Mouse (Mus musculus) CH12.LX (cell line): ENCODE measurements around the gene Cdkl3. TPM values are rescaled to one million over a fixed set of nuclear protein-coding genes. Genes with fewer than 3 reads are reported as not detected.
A peak's percentile ranks its signal among the peaks of the same experiment; 100 is the strongest.

Experiments used
- DNase-seq: peaks from one replicate; pipeline ENCODE4 v3.0.0-alpha.2; 2013; ENCODE audit errors: extremely low read depth
- H3K27ac ChIP-seq: 2 replicates; pipeline ENCODE4 v1.5.1; 2012; ENCODE audit warnings: low read depth, mild to moderate bottlenecking, control low read depth, moderate library complexity; ENCODE audit not compliant: insufficient read depth
- H3K27me3 ChIP-seq: replicated peaks from 2 replicates; pipeline ENCODE3; 2012; ENCODE audit warnings: inconsistent platforms
- H3K36me3 ChIP-seq, 2 experiments: replicated peaks in 1 of 2; 2 replicates each; pipeline versions ENCODE3 to v1.6.1; 2012; ENCODE audit warnings: inconsistent platforms in 1 of 2, low read length in 1 of 2, mild to moderate bottlenecking in 1 of 2, mixed read lengths in 1 of 2, moderate library complexity in 1 of 2; ENCODE audit not compliant: control insufficient read depth in 1 of 2, insufficient read depth in 1 of 2
- H3K4me1 ChIP-seq, 2 experiments: 2 replicates each; pipeline ENCODE4 v1.6.1; 2012; ENCODE audit warnings: inconsistent platforms in 1 of 2, moderate library complexity in 1 of 2; ENCODE audit not compliant: insufficient read depth in 2 of 2, control insufficient read depth in 1 of 2
- H3K4me2 ChIP-seq: 2 replicates; pipeline ENCODE4 v1.6.1; 2012; ENCODE audit warnings: low read depth, mild to moderate bottlenecking, control low read depth; ENCODE audit not compliant: poor library complexity, insufficient read depth, severe bottlenecking
- H3K4me3 ChIP-seq, 3 experiments: fragments of 150-350 bp in 1 of 3; sonication (generic) in 1 of 3; replicated peaks in 1 of 3; 2 replicates each; pipeline versions ENCODE3 to v1.5.1; 2011 to 2012; ENCODE audit warnings: low read depth in 2 of 3, low read length in 2 of 3, mild to moderate bottlenecking in 2 of 3, moderate library complexity in 2 of 3, control low read depth in 1 of 3, improper control_type of control experiment in 1 of 3, inconsistent platforms in 1 of 3, mixed read lengths in 1 of 3; ENCODE audit not compliant: poor library complexity in 1 of 3
- H3K79me2 ChIP-seq: replicated peaks from 2 replicates; pipeline ENCODE4 v1.6.1; 2012; ENCODE audit warnings: mild to moderate bottlenecking, moderate library complexity; ENCODE audit not compliant: control insufficient read depth, poor library complexity, insufficient read depth, severe bottlenecking; ENCODE audit errors: extremely low read depth
- H3K9ac ChIP-seq: 2 replicates; pipeline ENCODE4 v1.6.1; 2012; ENCODE audit warnings: low read depth, mild to moderate bottlenecking, control low read depth, moderate library complexity; ENCODE audit not compliant: insufficient read depth
- H3K9me3 ChIP-seq: replicated peaks from 2 replicates; pipeline ENCODE3; 2012; ENCODE audit warnings: low read length, inconsistent platforms, mixed read lengths
- BHLHE40 ChIP-seq: IDR thresholded peaks from 2 replicates; pipeline ENCODE4 v1.6.1; 2011; ENCODE audit warnings: mild to moderate bottlenecking, low read depth, low read length, improper control_type of control experiment
- CHD1 ChIP-seq: IDR thresholded peaks from 2 replicates; pipeline ENCODE4 v1.6.1; 2012; ENCODE audit warnings: low read depth, low read length, improper control_type of control experiment, inconsistent platforms
- CHD2 ChIP-seq: IDR thresholded peaks from 2 replicates; pipeline ENCODE4 v1.6.1; 2011; ENCODE audit warnings: low read length, improper control_type of control experiment
- CTCF ChIP-seq, 2 experiments: IDR thresholded peaks in 1 of 2; conservative IDR thresholded peaks in 1 of 2; 2 replicates each; pipeline ENCODE4 v1.5.1; 2011 to 2012; ENCODE audit warnings: low read depth in 2 of 2, low read length in 2 of 2, improper control_type of control experiment in 1 of 2, inconsistent platforms in 1 of 2, mild to moderate bottlenecking in 1 of 2, moderate library complexity in 1 of 2
- E2F4 ChIP-seq: IDR thresholded peaks from 2 replicates; pipeline ENCODE4 v1.6.1; 2011; ENCODE audit warnings: low read depth, low read length, improper control_type of control experiment; ENCODE audit not compliant: insufficient replicate concordance
- EP300 ChIP-seq: IDR thresholded peaks from 2 replicates; pipeline ENCODE4 v1.6.1; 2011; ENCODE audit warnings: low read length, improper control_type of control experiment
- ETS1 ChIP-seq: conservative IDR thresholded peaks from 2 replicates; pipeline ENCODE4 v1.6.1; 2012; ENCODE audit warnings: low read depth, mild to moderate bottlenecking, inconsistent platforms, low read length, improper control_type of control experiment, moderate library complexity
- GABPA ChIP-seq: IDR thresholded peaks from 2 replicates; pipeline ENCODE4 v1.6.1; 2012; ENCODE audit warnings: low read depth, low read length, improper control_type of control experiment, inconsistent platforms; ENCODE audit not compliant: insufficient replicate concordance
- JUN ChIP-seq: IDR thresholded peaks from 2 replicates; pipeline ENCODE4 v1.6.1; 2011; ENCODE audit warnings: low read depth, mild to moderate bottlenecking, low read length, improper control_type of control experiment, moderate library complexity; ENCODE audit not compliant: insufficient read depth
- JUND ChIP-seq: conservative IDR thresholded peaks from 2 replicates; pipeline ENCODE4 v1.6.1; 2011; ENCODE audit warnings: low read depth, low read length, improper control_type of control experiment
- KAT2A ChIP-seq: IDR thresholded peaks from 2 replicates; pipeline ENCODE4 v1.6.1; 2012; ENCODE audit warnings: low read length, improper control_type of control experiment, inconsistent platforms; ENCODE audit not compliant: insufficient replicate concordance
- MEF2A ChIP-seq: IDR thresholded peaks from 2 replicates; pipeline ENCODE4 v1.6.1; 2014; ENCODE audit warnings: low read depth, mild to moderate bottlenecking, inconsistent platforms, low read length, improper control_type of control experiment, borderline replicate concordance
- MXI1 ChIP-seq: IDR thresholded peaks from 2 replicates; pipeline ENCODE4 v1.6.1; 2011; ENCODE audit warnings: mild to moderate bottlenecking, low read depth, low read length, improper control_type of control experiment
- MYC ChIP-seq: IDR thresholded peaks from 2 replicates; pipeline ENCODE4 v1.6.1; 2011; ENCODE audit warnings: low read depth, mild to moderate bottlenecking, improper control_type of control experiment, low read length
- NELFE ChIP-seq: IDR thresholded peaks from 2 replicates; pipeline ENCODE4 v1.6.1; 2011; ENCODE audit warnings: low read depth, low read length, improper control_type of control experiment
- PAX5 ChIP-seq: IDR thresholded peaks from 2 replicates; pipeline ENCODE4 v1.6.1; 2012; ENCODE audit warnings: low read length, inconsistent platforms, mixed read lengths
- RAD21 ChIP-seq: IDR thresholded peaks from 2 replicates; pipeline ENCODE4 v1.6.1; 2011; ENCODE audit warnings: low read depth, mild to moderate bottlenecking, low read length, improper control_type of control experiment, moderate library complexity
- RCOR1 ChIP-seq: conservative IDR thresholded peaks from 2 replicates; pipeline ENCODE4 v1.6.1; 2012; ENCODE audit warnings: low read depth, mild to moderate bottlenecking, inconsistent platforms, low read length, improper control_type of control experiment
- SIN3A ChIP-seq: IDR thresholded peaks from 2 replicates; pipeline ENCODE4 v1.6.1; 2012; ENCODE audit warnings: low read length, improper control_type of control experiment, inconsistent platforms
- SMC3 ChIP-seq: IDR thresholded peaks from 2 replicates; pipeline ENCODE4 v1.6.1; 2011; ENCODE audit warnings: low read depth, low read length, improper control_type of control experiment
- TBP ChIP-seq: conservative IDR thresholded peaks from 2 replicates; pipeline ENCODE4 v1.6.1; 2011; ENCODE audit warnings: low read depth, low read length, improper control_type of control experiment
- TCF12 ChIP-seq: IDR thresholded peaks from 2 replicates; pipeline ENCODE4 v1.6.1; 2014; ENCODE audit warnings: low read depth, mild to moderate bottlenecking, inconsistent platforms, low read length, improper control_type of control experiment
- UBTF ChIP-seq: IDR thresholded peaks from 2 replicates; pipeline ENCODE4 v1.6.1; 2012; ENCODE audit warnings: low read depth, mild to moderate bottlenecking, inconsistent platforms, low read length, improper control_type of control experiment, moderate library complexity
- USF1 ChIP-seq: IDR thresholded peaks from 2 replicates; pipeline ENCODE4 v1.6.1; 2014; ENCODE audit warnings: low read depth, mild to moderate bottlenecking, inconsistent platforms, low read length, improper control_type of control experiment
- ZKSCAN1 ChIP-seq: IDR thresholded peaks from 2 replicates; pipeline ENCODE4 v1.6.1; 2012; ENCODE audit warnings: low read depth, inconsistent platforms, low read length, improper control_type of control experiment, borderline replicate concordance
- ZMIZ1 ChIP-seq: IDR thresholded peaks from 2 replicates; pipeline ENCODE4 v1.6.1; 2012; ENCODE audit warnings: low read depth, mild to moderate bottlenecking, inconsistent platforms, low read length, improper control_type of control experiment
- dilution Hi-C: fragments of 300-500 bp; cut with MboI; formaldehyde crosslinking; loops from 2 replicates; pipeline ENCODE4 v1.14.3; 2020; ENCODE audit warnings: low sequenced_read_pairs; ENCODE audit not compliant: extremely low pct_unique_long_range_greater_than_20kb, extremely low pct_ligation_motif_present
- in situ Hi-C: fragments of 300-500 bp; cut with MboI; formaldehyde crosslinking; loops from 3 replicates; pipeline ENCODE4 v1.14.3; 2019; ENCODE audit warnings: low sequenced_read_pairs, low pct_ligation_motif_present, low pct_unique_long_range_greater_than_20kb, mixed read lengths
- polyA plus RNA-seq: library from polyadenylated mRNA; unstranded; fragments of >175 nt; gene quantifications from 2 replicates; pipeline ENCODE4 v1.2.1, GENCODE M21; 2012; ENCODE audit warnings: low read depth; ENCODE audit not compliant: insufficient read length
- total RNA-seq, 2 experiments: library from RNA; depleted of rRNA; stranded (reverse); fragments of 300-350 nt in 1 of 2; fragments of >200 nt in 1 of 2; gene quantifications; 2 replicates each; pipeline ENCODE4 v1.2.3; 2012 to 2014

Cdkl3 gene
- total and polyA plus RNA-seq, 3 experiments, result 4.4 to 9.7 (median 8.0) TPM

DNA sequence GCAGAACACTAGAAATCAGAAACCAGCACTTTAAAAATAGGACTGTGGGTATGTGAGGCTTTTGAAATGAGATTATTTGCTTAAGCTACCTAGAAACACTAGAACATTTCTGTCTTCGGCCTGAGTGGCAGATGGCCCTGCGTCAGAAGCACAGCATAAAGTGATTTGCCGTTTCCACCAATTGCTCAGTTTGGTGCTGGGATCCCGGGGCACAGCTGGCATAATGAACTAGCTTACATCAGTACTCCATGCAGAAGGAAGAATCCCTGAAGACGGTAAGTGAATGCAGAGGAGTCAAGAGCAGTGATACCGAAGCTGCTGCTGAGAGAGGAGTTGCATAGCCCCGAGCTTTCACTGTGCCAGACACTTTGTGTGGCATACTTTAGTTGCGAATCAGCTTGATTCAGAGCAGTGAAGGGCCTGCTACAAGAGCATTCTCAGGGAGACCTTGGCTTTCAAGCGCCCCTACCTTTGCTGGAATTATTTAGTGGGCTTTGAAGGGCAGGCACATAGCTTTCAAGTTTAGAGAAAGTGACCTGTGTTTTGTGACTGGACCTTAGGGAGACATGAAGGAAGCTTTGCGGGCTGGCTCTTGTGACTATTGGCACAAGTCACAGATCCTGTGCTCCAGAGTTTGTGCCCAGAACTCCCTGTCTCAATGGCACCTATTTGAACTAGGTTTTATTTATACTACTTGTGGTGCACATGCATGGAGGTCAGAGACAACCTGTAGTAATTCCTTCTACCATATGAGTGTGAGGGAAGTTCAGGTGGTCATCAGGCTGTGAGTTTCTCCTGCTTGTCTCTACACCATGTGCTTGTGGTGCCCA, 125.8 kb downstream of the Cdkl3 start:
- Histone ChIP-seq H3K4me2 (no peak overlapping the region), H3K27me3 (no peaks in the 10 kb centered on the region), H3K4me1 (no peaks in the 10 kb centered on the region; a peak in 1 of 4 replicates), H3K27ac (no peak overlapping the region), H3K36me3 (peaks cover 15 to 34% of the 10 kb centered on the region in 2 experiments), H3K9ac (no peak overlapping the region), H3K9me3 (no peaks in the 10 kb centered on the region), H3K4me3 (no peak overlapping the region), H3K79me2 (no peaks in the 10 kb centered on the region)
- in situ Hi-C loops (no loop called here), dilution Hi-C loops (no loop called here)
- TF ChIP-seq ETS1 (no peak), CHD2 (no peak), MEF2A (no peak), RAD21 (no peak), EP300 (no peak), ZKSCAN1 (no peak), BHLHE40 (no peak), SIN3A (no peak), KAT2A (no peak), JUN (no peak), GABPA (no peak), JUND (no peak), SMC3 (no peak), UBTF (no peak), CHD1 (no peak), USF1 (no peak)
- DNase-seq, result no peak

- no peaks in the 10 kb centered on the region; a peak in 1 of 4 replicates for H3K4me1 ChIP-seq
- in situ Hi-C loops, result no loop called here
- no peak overlapping the region for H3K4me2 ChIP-seq
- no peaks in the 10 kb centered on the region for H3K27me3 ChIP-seq
- H3K9ac ChIP-seq, result no peak overlapping the region
- H3K9me3 ChIP-seq, result peaks cover 2% of the 10 kb centered on the region
- no peaks in the 10 kb centered on the region for H3K79me2 ChIP-seq
- TF ChIP-seq TBP (no peak), UBTF (no peak), SMC3 (peak; percentile 26), MXI1 (no peak), RAD21 (peak; percentile 21), MEF2A (no peak), MYC (no peak), CTCF (conservative IDR thresholded peaks at IDR 0.05 in 1 of 2, IDR thresholded peaks at IDR 0.05 in 1 of 2; ENCODE audit: low read depth in 2 of 2, low read length in 2 of 2) (peak in 1 of 2 experiments; percentile 44; a peak in 2 of 4 replicates), GABPA (no peak), ZKSCAN1 (no peak), BHLHE40 (no peak), ZMIZ1 (no peak), TCF12 (no peak), E2F4 (no peak), RCOR1 (no peak), EP300 (no peak), PAX5 (no peak), KAT2A (no peak), CHD1 (no peak), NELFE (no peak)
- H3K36me3 ChIP-seq, result peaks cover 9 to 27% of the 10 kb centered on the region in 2 experiments
- no peak for DNase-seq
- H3K27ac ChIP-seq, result no peak overlapping the region
- dilution Hi-C loops, result no loop called here
- H3K4me3 ChIP-seq, result no peak overlapping the region
These were observed 126.5 kb downstream of the Cdkl3 start for GRCm38 (mm10) chr11:52130451-52131068.
